Mouse (Mus musculus) kidney, adult 9 months (tissue): ENCODE measurements at regions not wholly inside any gene's neighbourhood (a gene's known extent, or its start where the extent isn't known, plus 50 kb on each side); places are given as distances from the start of the nearest gene placed in this dataset.
"Not testable (repeated sequence)": the region's sequence is repeated elsewhere in the genome, so short reads cannot be mapped to it uniquely, and the experiment has no call there.

ENCODE experiments used
- DNase-seq: peaks from one replicate; pipeline ENCODE4 v3.0.0; 2022

DNA sequence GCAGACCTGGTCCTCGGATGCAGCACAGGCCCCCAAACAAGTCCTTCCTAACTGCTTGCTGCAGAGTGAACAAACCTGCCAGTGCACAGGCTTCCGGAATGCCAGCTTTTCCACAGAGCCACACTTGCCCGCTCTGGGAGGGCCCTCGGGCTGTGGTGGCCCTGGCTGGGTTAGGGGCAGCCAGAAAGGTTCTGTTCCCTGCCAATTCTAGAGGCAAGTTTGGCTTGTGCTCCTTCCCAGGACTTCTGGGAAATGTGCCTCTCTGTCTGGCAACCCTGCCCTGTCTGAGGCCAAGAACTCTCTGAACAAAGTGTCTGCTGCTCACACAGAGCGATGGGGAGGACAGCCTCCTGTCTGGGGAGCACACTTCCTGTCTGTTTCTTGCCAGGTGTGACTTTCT is 66.4 kb downstream of the Xrcc2 start:
- DNase-seq, result no peak

- DNase-seq, result no peak
These were observed 67.5 kb downstream of the Xrcc2 start for GRCm38 (mm10) chr5:25638097-25638496.

DNA sequence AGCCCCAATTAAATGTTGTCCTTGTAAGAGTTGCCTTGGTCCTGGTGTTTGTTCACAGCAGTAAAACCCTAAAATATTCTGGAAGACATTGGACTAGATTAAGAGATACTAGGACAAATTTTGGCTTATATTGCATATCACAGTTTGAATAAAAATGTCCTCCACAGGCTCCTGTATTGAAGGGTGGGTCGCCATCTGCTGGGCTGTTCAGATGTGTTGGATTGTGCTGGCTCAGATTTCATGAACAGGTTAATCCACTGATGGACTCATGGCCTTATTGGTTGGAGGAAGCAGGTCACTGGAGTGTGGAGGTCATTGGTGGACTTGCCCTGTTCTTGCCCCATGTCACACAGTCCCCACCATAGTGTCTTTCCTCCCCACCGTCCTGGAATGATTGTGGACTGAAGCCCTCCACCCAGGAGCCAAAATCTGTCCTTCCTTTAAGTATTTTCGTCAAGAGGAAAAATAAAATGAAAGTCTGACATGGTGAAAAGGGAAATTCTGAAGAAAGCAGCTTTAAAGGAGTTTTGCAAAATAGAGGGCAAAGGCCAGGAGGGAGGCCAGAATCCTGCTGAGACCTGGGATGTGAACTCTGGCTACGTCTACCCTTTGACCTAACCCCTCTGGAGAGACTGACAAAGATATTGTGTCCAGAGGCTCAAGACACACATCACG is 72.6 kb downstream of the Xrcc2 start:
- peak; percentile 10 for DNase-seq

GRCm38 (mm10) chr5:25629731-25630130 is 75.9 kb downstream of the Xrcc2 start:
- DNase-seq, result no peak

- DNase-seq, result no peak
These were observed 77.1 kb downstream of the Xrcc2 start for GRCm38 (mm10) chr5:25628504-25628903.

GRCm38 (mm10) chr5:25627086-25627485 is 78.5 kb downstream of the Xrcc2 start:
- DNase-seq, result no peak

DNA sequence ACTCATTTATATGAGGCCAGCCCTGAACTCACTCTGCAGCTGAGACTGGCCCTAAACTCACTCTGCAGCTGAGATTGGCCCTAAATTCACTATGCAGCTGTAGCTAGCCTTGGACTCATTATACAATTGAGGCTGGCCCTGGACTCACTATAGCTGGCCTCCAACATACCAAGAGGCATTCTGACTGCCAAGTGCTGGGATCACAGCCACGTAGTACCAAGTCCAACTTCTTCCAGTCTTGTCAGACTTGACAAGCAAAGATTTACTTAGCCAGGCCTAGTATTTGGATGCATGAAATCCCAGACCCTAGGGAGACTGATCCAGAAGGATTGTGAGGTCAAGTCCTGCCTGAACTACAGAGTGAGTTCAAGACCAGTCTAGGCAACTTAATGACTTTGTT is 81.6 kb downstream of the Xrcc2 start:
- peak; percentile 36 for DNase-seq

DNA sequence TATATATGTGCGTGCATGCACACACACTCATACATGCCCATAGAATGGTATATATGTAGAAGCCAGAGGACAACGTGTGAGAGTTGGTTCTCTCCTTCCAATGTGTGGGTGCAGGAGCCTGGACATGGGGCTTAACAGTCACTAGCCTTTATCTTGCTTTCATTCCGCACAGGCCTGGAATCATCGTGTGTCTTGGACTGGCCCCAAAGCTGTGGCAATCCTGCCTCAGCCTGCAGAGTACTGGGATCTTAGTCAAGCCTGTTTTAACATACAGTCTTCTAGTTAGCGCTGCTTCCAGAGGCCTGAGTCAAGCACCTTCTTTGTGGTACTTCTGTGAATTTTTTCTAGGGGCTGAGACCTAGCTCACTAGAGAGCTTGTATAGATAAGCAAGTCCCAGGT is 85.8 kb downstream of the Xrcc2 start:
- DNase-seq, result no peak

- DNase-seq, result not testable (repeated sequence)
These were observed 86.3 kb downstream of the Xrcc2 start for GRCm38 (mm10) chr5:25619337-25619736.

- DNase-seq, result no peak
These were observed 91.0 kb downstream of the Xrcc2 start for GRCm38 (mm10) chr5:25614659-25615061.

GRCm38 (mm10) chr5:25613844-25614658 is 91.6 kb downstream of the Xrcc2 start:
- peak; percentile 47 for DNase-seq

DNA sequence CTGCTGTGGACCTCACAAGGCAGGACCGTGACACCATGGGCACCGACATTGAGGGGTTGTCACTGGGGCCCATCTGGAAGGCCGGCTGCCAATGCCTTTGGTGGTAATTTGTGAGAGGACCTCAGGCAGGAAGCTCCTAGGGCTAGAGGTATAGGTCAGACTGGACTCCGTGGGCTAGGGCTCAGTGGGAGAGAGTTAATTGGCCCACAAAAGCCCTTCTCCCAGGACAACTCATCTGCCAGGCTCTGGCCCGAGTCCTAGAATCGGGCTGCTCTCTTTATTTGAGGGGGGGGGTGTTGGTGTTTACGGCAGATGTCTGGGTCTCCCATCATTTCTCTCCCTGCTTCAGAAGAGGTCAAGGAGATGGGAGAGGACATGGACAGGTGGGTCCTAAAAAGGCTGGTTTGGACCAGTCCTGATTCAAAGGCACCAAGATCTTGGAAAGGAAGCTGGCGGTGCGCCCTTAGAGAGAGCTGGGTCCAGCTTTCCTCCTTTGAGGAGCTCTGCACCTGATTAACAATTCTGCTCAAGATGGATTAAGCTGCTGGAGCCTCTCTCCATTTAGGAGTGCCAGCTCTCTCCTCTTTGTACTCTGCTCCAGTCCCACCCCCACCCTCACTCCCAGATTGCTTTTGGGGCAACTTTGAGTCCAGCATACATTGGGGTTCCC is 93.5 kb downstream of the Xrcc2 start:
- no peak for DNase-seq

GRCm38 (mm10) chr5:25609911-25610310 is 94.0 kb downstream of the Cct8l1 start:
- no peak for DNase-seq

GRCm38 (mm10) chr5:25602123-25602522 is 86.3 kb downstream of the Cct8l1 start:
- DNase-seq, result no peak

GRCm38 (mm10) chr5:25599363-25599762 is 83.5 kb downstream of the Cct8l1 start:
- no peak for DNase-seq

DNA sequence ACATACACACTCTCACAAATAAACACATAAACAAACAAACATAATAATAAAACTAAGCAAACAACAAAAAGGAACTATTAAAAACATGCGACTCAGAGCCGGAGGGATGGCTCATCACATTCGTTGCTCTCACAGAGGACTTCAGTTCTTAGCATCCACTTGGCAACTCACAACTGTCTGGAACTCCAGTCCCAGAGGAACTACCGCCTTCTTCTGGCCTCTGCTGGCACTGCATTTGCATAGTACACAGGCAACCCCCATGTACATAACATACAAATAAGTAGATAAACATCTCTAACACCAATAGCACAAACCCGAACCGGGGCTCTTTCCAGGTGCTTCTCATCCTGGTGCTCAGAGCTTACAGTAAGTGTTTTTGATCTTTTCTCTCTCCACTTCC is 81.9 kb downstream of the Cct8l1 start:
- no peak for DNase-seq

- no peak for DNase-seq
These were observed 75.8 kb downstream of the Cct8l1 start for GRCm38 (mm10) chr5:25591709-25592108.
